Mouse (Mus musculus): ENCODE measurements around the gene Zfp839.
A peak's percentile ranks its signal among the peaks of the same experiment; 100 is the strongest.

Gene Zfp839

GRCm38 (mm10) chr12:110860293-110860692 lies 10.2 kb downstream of the Zfp839 start:
- H3K4me1 ChIP-seq (replicated peaks; ENCODE audit: low read depth, low read length), result peaks cover 68% of the 10 kb centered on the region
- H3K4me3 ChIP-seq (replicated peaks; ENCODE audit: low read length), result peak overlapping the region; percentile 41; the same call in 1 of the 2 replicates
- H3K36me3 ChIP-seq (ENCODE audit: insufficient read depth, low read length), result peaks cover 54% of the 10 kb centered on the region
- no peak for TF ChIP-seq CTCF (conservative IDR thresholded peaks at IDR 0.05; ENCODE audit: low read length)
- TF ChIP-seq NANOG (IDR thresholded peaks at IDR 0.05; ENCODE audit: borderline replicate concordance, low read length), result no peak
- no peak for TF ChIP-seq POU5F1 (IDR thresholded peaks at IDR 0.05; ENCODE audit: borderline replicate concordance, low read length)
- no peaks in the 10 kb centered on the region for H3K27me3 ChIP-seq (ENCODE audit: insufficient read depth, low read length)
- no peaks in the 10 kb centered on the region for H3K9me3 ChIP-seq (ENCODE audit: low read length)

- no peaks in the 10 kb centered on the region for H3K27me3 ChIP-seq (ENCODE audit: insufficient read depth, low read length)
- H3K4me3 ChIP-seq (replicated peaks; ENCODE audit: low read length), result peak overlapping the region; percentile 41
- H3K4me1 ChIP-seq (replicated peaks; ENCODE audit: low read depth, low read length), result peaks cover 60% of the 10 kb centered on the region
- H3K36me3 ChIP-seq (ENCODE audit: insufficient read depth, low read length), result peaks cover 53% of the 10 kb centered on the region
- H3K9me3 ChIP-seq (ENCODE audit: low read length), result no peaks in the 10 kb centered on the region
- TF ChIP-seq NANOG (IDR thresholded peaks at IDR 0.05; ENCODE audit: borderline replicate concordance, low read length), result no peak
- no peak for TF ChIP-seq CTCF (conservative IDR thresholded peaks at IDR 0.05; ENCODE audit: low read length)
- TF ChIP-seq POU5F1 (IDR thresholded peaks at IDR 0.05; ENCODE audit: borderline replicate concordance, low read length), result no peak
These were observed 11.2 kb downstream of the Zfp839 start for GRCm38 (mm10) chr12:110861256-110861655.

GRCm38 (mm10) chr12:110864008-110864407 lies 14.0 kb downstream of the Zfp839 start:
- H3K4me1 ChIP-seq (replicated peaks; ENCODE audit: low read depth, low read length), result peaks cover 40% of the 10 kb centered on the region
- H3K9me3 ChIP-seq (ENCODE audit: low read length), result no peaks in the 10 kb centered on the region
- TF ChIP-seq CTCF (conservative IDR thresholded peaks at IDR 0.05; ENCODE audit: low read length) (no peak), NANOG (IDR thresholded peaks at IDR 0.05; ENCODE audit: borderline replicate concordance, low read length) (no peak), POU5F1 (IDR thresholded peaks at IDR 0.05; ENCODE audit: borderline replicate concordance, low read length) (no peak)
- H3K27me3 ChIP-seq (ENCODE audit: insufficient read depth, low read length), result no peaks in the 10 kb centered on the region
- H3K4me3 ChIP-seq (replicated peaks; ENCODE audit: low read length), result no peak overlapping the region
- H3K36me3 ChIP-seq (ENCODE audit: insufficient read depth, low read length), result peaks cover 74% of the 10 kb centered on the region

- no peak overlapping the region for H3K4me3 ChIP-seq (replicated peaks; ENCODE audit: low read length)
- TF ChIP-seq CTCF (conservative IDR thresholded peaks at IDR 0.05; ENCODE audit: low read length), result no peak
- no peak for TF ChIP-seq POU5F1 (IDR thresholded peaks at IDR 0.05; ENCODE audit: borderline replicate concordance, low read length)
- no peak for TF ChIP-seq NANOG (IDR thresholded peaks at IDR 0.05; ENCODE audit: borderline replicate concordance, low read length)
- no peaks in the 10 kb centered on the region for H3K27me3 ChIP-seq (ENCODE audit: insufficient read depth, low read length)
- H3K36me3 ChIP-seq (ENCODE audit: insufficient read depth, low read length), result peaks cover 80% of the 10 kb centered on the region
- peaks cover 25% of the 10 kb centered on the region for H3K4me1 ChIP-seq (replicated peaks; ENCODE audit: low read depth, low read length)
- no peaks in the 10 kb centered on the region for H3K9me3 ChIP-seq (ENCODE audit: low read length)
These were observed 15.5 kb downstream of the Zfp839 start for GRCm38 (mm10) chr12:110865571-110865970.

GRCm38 (mm10) chr12:110865989-110866388 lies 15.9 kb downstream of the Zfp839 start:
- H3K27me3 ChIP-seq (ENCODE audit: insufficient read depth, low read length), result no peaks in the 10 kb centered on the region
- peaks cover 24% of the 10 kb centered on the region for H3K4me1 ChIP-seq (replicated peaks; ENCODE audit: low read depth, low read length)
- TF ChIP-seq CTCF (conservative IDR thresholded peaks at IDR 0.05; ENCODE audit: low read length) (no peak), POU5F1 (IDR thresholded peaks at IDR 0.05; ENCODE audit: borderline replicate concordance, low read length) (no peak), NANOG (IDR thresholded peaks at IDR 0.05; ENCODE audit: borderline replicate concordance, low read length) (no peak)
- no peaks in the 10 kb centered on the region for H3K9me3 ChIP-seq (ENCODE audit: low read length)
- peaks cover 84% of the 10 kb centered on the region for H3K36me3 ChIP-seq (ENCODE audit: insufficient read depth, low read length)
- H3K4me3 ChIP-seq (replicated peaks; ENCODE audit: low read length), result no peak overlapping the region

- H3K27me3 ChIP-seq (ENCODE audit: insufficient read depth, low read length), result no peaks in the 10 kb centered on the region
- peaks cover 3% of the 10 kb centered on the region for H3K4me1 ChIP-seq (replicated peaks; ENCODE audit: low read depth, low read length)
- H3K36me3 ChIP-seq (ENCODE audit: insufficient read depth, low read length), result peaks cover 91% of the 10 kb centered on the region
- no peaks in the 10 kb centered on the region for H3K9me3 ChIP-seq (ENCODE audit: low read length)
- no peak for TF ChIP-seq POU5F1 (IDR thresholded peaks at IDR 0.05; ENCODE audit: borderline replicate concordance, low read length)
- TF ChIP-seq NANOG (IDR thresholded peaks at IDR 0.05; ENCODE audit: borderline replicate concordance, low read length), result no peak
- TF ChIP-seq CTCF (conservative IDR thresholded peaks at IDR 0.05; ENCODE audit: low read length), result no peak
- H3K4me3 ChIP-seq (replicated peaks; ENCODE audit: low read length), result no peak overlapping the region
These were observed 20.1 kb downstream of the Zfp839 start for GRCm38 (mm10) chr12:110870107-110870506.

- TF ChIP-seq CTCF (conservative IDR thresholded peaks at IDR 0.05; ENCODE audit: low read length), result no peak
- no peak for TF ChIP-seq POU5F1 (IDR thresholded peaks at IDR 0.05; ENCODE audit: borderline replicate concordance, low read length)
- TF ChIP-seq NANOG (IDR thresholded peaks at IDR 0.05; ENCODE audit: borderline replicate concordance, low read length), result no peak
- Histone ChIP-seq H3K4me1 (replicated peaks; ENCODE audit: low read depth, low read length) (peaks cover 3% of the 10 kb centered on the region), H3K27me3 (ENCODE audit: insufficient read depth, low read length) (no peaks in the 10 kb centered on the region), H3K9me3 (ENCODE audit: low read length) (no peaks in the 10 kb centered on the region), H3K4me3 (replicated peaks; ENCODE audit: low read length) (no peak overlapping the region), H3K36me3 (ENCODE audit: insufficient read depth, low read length) (peaks cover 95% of the 10 kb centered on the region)
These were observed 21.2 kb downstream of the Zfp839 start for GRCm38 (mm10) chr12:110871247-110871646.

GRCm38 (mm10) chr12:110875351-110875750 lies 25.3 kb downstream of the Zfp839 start:
- peaks cover 13% of the 10 kb centered on the region for H3K4me1 ChIP-seq (replicated peaks; ENCODE audit: low read depth, low read length)
- H3K36me3 ChIP-seq (ENCODE audit: insufficient read depth, low read length), result peaks cover 95% of the 10 kb centered on the region
- TF ChIP-seq CTCF (conservative IDR thresholded peaks at IDR 0.05; ENCODE audit: low read length) (no peak), NANOG (IDR thresholded peaks at IDR 0.05; ENCODE audit: borderline replicate concordance, low read length) (no peak), POU5F1 (IDR thresholded peaks at IDR 0.05; ENCODE audit: borderline replicate concordance, low read length) (no peak)

GRCm38 (mm10) chr12:110882291-110882690 lies 32.2 kb downstream of the Zfp839 start:
- Histone ChIP-seq H3K9me3 (ENCODE audit: low read length) (no peaks in the 10 kb centered on the region), H3K4me1 (replicated peaks; ENCODE audit: low read depth, low read length) (peaks cover 41% of the 10 kb centered on the region), H3K36me3 (ENCODE audit: insufficient read depth, low read length) (peaks cover 86% of the 10 kb centered on the region), H3K4me3 (replicated peaks; ENCODE audit: low read length) (no peak overlapping the region), H3K27me3 (ENCODE audit: insufficient read depth, low read length) (no peaks in the 10 kb centered on the region)
- peak; percentile 4; the same call in 1 of the 2 replicates for TF ChIP-seq NANOG (IDR thresholded peaks at IDR 0.05; ENCODE audit: borderline replicate concordance, low read length)
- TF ChIP-seq POU5F1 (IDR thresholded peaks at IDR 0.05; ENCODE audit: borderline replicate concordance, low read length), result no peak
- peak; percentile 44 for TF ChIP-seq CTCF (conservative IDR thresholded peaks at IDR 0.05; ENCODE audit: low read length)

More at GRCm38 (mm10) chr12:110875351-110875750, 25.3 kb downstream of the Zfp839 start:
- Histone ChIP-seq H3K4me3 (replicated peaks; ENCODE audit: low read length) (no peak overlapping the region), H3K9me3 (ENCODE audit: low read length) (no peaks in the 10 kb centered on the region), H3K27me3 (ENCODE audit: insufficient read depth, low read length) (no peaks in the 10 kb centered on the region)

Data from E14TG2a.4 (cell line).